Mouse (Mus musculus): ENCODE results near the gene Fam131a. TPM values are rescaled to one million over a fixed set of nuclear protein-coding genes. Genes with fewer than 3 reads are reported as not detected.

Fam131a gene
- polyA plus RNA-seq, 1 experiment from 2014 or later: 58.5 TPM

GRCm38 (mm10) chr16:20701316-20701715 is 8.3 kb downstream of the Fam131a start:
- 0 out of 2 replicates have a peak, but pooled peaks have one; percentile 14 for ATAC-seq (replicated peaks)
- H3K4me3 ChIP-seq: no peak overlapping the region
- no peaks in the 10 kb centered on the region for H3K27me3 ChIP-seq (replicated peaks)
- H3K27ac ChIP-seq: 0 out of 2 replicates have a peak overlapping the region, but pooled peaks have one; percentile 22
- H3K4me2 ChIP-seq: no peak overlapping the region
- no peaks in the 10 kb centered on the region for H3K9me3 ChIP-seq
- no peak overlapping the region for H3K9ac ChIP-seq
- H3K36me3 ChIP-seq (replicated peaks): peaks cover 10% of the 10 kb centered on the region
- H3K4me1 ChIP-seq: peaks cover 28% of the 10 kb centered on the region
- WGBS: 37% methylated on average over 7 of the region's 7 CpGs

- no peaks in the 10 kb centered on the region for H3K9me3 ChIP-seq
- peak overlapping the region; percentile 20; the same call in 1 of the 2 replicates for H3K9ac ChIP-seq
- peaks cover 22% of the 10 kb centered on the region for H3K4me1 ChIP-seq
- no peak; the same call in 1 of the 2 replicates for ATAC-seq (replicated peaks)
- peaks cover 10% of the 10 kb centered on the region for H3K36me3 ChIP-seq (replicated peaks)
- peak overlapping the region; percentile 22 for H3K27ac ChIP-seq
- WGBS: 11% methylated on average over 12 of the region's 12 CpGs
- H3K27me3 ChIP-seq (replicated peaks): no peaks in the 10 kb centered on the region
- no peak overlapping the region for H3K4me3 ChIP-seq
- no peak overlapping the region for H3K4me2 ChIP-seq
These were observed 8.9 kb downstream of the Fam131a start for GRCm38 (mm10) chr16:20701729-20702521.

DNA sequence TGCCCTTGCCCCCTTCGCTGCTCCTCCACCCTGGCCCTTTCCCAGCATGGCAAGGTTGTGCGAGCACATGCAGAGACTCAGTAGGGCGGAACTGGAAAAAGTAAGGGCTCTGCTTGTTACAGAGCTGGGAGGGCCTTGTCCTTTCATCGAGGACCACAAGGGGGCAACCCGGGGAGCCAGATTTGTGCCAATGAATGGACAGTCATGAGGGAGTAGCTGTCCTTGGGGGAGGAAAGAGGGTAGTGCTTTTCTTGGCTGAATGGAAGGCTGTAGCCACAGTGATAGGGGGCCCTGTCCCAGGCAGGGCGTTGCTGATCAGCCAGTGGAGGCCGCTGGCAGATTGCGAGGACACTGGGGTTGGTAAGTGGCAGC is 9.5 kb downstream of the Fam131a start:
- 4% methylated on average over 8 of the region's 8 CpGs for WGBS
- Histone ChIP-seq H3K4me3 (no peak overlapping the region), H3K9ac (peak overlapping the region; percentile 20; the same call in 1 of the 2 replicates), H3K27me3 (replicated peaks) (no peaks in the 10 kb centered on the region), H3K9me3 (no peaks in the 10 kb centered on the region), H3K36me3 (replicated peaks) (peaks cover 10% of the 10 kb centered on the region), H3K4me1 (peaks cover 19% of the 10 kb centered on the region), H3K4me2 (no peak overlapping the region), H3K27ac (peak overlapping the region; percentile 10; the same call in 1 of the 2 replicates)
- peak; percentile 50 for ATAC-seq (replicated peaks)

- ATAC-seq (replicated peaks): 0 out of 2 replicates have a peak, but pooled peaks have one; percentile 1
- Histone ChIP-seq H3K4me1 (peaks cover 19% of the 10 kb centered on the region), H3K4me3 (no peak overlapping the region), H3K9ac (no peak overlapping the region), H3K27me3 (replicated peaks) (no peaks in the 10 kb centered on the region), H3K36me3 (replicated peaks) (peaks cover 10% of the 10 kb centered on the region), H3K9me3 (no peaks in the 10 kb centered on the region), H3K4me2 (no peak overlapping the region), H3K27ac (no peak overlapping the region)
- 93% methylated on average over 10 of the region's 10 CpGs for WGBS
These were observed 10.0 kb downstream of the Fam131a start for GRCm38 (mm10) chr16:20703071-20703470.

DNA sequence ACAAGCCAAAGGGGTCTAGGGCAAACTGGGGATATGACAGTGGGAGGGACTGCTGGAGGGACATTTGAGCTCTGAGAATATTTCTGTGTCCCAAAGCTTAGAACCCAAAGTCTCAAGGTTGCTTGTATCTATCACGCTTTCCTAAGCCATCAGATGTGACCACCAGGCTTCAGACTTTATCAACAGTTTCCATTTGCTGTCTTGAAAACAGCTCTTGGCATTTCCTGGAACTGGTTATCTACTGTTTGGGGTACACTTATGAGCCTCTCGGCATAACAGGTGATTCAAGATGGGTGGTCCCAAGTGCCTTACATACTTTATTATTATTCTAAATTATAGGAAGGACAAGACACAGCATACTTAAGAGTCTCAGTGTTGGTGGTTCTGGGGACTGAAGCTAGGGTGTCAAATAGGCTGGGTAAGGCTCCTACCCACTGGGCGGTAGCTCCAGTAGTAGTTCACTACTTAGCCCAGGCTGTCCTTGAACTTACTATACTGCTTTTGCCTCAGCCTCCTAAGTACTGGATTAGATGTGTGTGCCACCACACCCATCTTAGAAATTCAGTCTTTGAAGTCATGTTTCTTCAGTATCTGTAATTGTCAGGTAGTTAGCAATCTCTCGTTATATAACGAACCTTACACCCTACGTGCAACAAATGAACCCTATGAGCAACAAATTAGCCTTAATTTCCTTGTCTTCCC is 10.8 kb downstream of the Fam131a start:
- Histone ChIP-seq H3K9ac (no peak overlapping the region), H3K36me3 (replicated peaks) (peaks cover 10% of the 10 kb centered on the region), H3K4me3 (no peak overlapping the region), H3K9me3 (no peaks in the 10 kb centered on the region), H3K27me3 (replicated peaks) (no peaks in the 10 kb centered on the region), H3K4me1 (peaks cover 19% of the 10 kb centered on the region), H3K27ac (no peak overlapping the region), H3K4me2 (no peak overlapping the region)
- 90% methylated on average over 6 of the region's 6 CpGs for WGBS
- no peak for ATAC-seq (replicated peaks)

DNA sequence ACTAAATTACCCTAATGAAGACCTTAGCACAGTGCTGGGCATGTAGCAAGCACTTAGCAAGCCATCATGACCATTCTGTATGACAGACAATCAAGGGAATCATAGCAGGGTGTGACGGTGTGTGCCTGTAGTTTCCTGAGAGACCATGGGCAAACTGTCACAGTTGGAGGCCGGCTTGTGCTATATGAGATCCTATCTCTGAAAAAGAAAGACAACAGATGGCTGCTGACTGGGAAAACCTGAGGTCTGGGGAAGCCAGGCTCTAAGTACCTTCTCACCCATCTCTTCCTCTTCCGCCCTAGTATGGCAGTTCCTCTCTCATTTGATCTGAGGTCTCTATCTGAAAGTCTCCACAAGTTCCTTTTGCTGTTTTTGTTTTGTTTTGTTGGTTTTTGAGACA is 12.7 kb downstream of the Fam131a start:
- no peak overlapping the region for H3K4me3 ChIP-seq
- 73% methylated on average over 3 of the region's 3 CpGs for WGBS
- no peaks in the 10 kb centered on the region for H3K9me3 ChIP-seq
- no peak overlapping the region for H3K27ac ChIP-seq
- peaks cover 17% of the 10 kb centered on the region for H3K4me1 ChIP-seq
- H3K9ac ChIP-seq: no peak overlapping the region
- no peak overlapping the region for H3K4me2 ChIP-seq
- H3K27me3 ChIP-seq (replicated peaks): no peaks in the 10 kb centered on the region
- ATAC-seq (replicated peaks): no peak
- H3K36me3 ChIP-seq (replicated peaks): peaks cover 3% of the 10 kb centered on the region; the same call in 1 of the 2 replicates

DNA sequence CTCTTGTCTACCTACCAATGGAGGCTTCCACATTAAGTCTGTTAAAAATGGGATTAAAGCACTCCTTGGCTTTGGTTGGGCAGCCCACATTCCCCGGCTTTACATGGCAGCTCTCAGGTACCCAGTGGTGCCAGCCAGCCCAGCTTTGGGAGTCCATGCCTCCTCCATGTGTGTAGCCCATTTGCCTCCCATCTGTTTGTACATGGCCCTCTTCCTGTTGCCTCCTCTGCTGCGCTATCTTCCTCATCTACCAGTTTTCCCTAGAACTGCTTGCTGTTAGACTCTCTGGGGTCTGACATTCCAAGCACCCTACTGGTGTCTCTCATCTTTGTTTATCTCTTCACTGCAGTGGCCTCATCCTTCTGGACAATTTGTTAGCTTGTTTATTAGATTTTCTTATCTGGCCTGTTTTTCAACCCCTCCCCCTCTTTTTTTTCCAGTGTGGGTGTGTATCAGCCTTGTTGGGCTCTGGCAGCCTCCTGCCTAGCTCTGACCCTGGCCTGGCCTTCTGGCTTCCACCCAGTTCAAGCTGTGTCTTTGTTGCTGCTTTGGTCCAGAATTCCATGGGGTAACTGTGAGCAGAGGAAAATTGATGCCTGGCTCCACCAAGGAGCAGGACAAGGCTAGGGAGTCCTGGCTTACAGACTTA is 13.5 kb downstream of the Fam131a start:
- Histone ChIP-seq H3K9me3 (no peaks in the 10 kb centered on the region), H3K9ac (no peak overlapping the region), H3K4me1 (peaks cover 15% of the 10 kb centered on the region), H3K4me3 (no peak overlapping the region), H3K27ac (no peak overlapping the region), H3K36me3 (replicated peaks) (peaks cover 2% of the 10 kb centered on the region; the same call in 1 of the 2 replicates), H3K4me2 (no peak overlapping the region), H3K27me3 (replicated peaks) (no peaks in the 10 kb centered on the region)
- WGBS: 97% methylated on average over 2 of the region's 2 CpGs
- no peak for ATAC-seq (replicated peaks)

DNA sequence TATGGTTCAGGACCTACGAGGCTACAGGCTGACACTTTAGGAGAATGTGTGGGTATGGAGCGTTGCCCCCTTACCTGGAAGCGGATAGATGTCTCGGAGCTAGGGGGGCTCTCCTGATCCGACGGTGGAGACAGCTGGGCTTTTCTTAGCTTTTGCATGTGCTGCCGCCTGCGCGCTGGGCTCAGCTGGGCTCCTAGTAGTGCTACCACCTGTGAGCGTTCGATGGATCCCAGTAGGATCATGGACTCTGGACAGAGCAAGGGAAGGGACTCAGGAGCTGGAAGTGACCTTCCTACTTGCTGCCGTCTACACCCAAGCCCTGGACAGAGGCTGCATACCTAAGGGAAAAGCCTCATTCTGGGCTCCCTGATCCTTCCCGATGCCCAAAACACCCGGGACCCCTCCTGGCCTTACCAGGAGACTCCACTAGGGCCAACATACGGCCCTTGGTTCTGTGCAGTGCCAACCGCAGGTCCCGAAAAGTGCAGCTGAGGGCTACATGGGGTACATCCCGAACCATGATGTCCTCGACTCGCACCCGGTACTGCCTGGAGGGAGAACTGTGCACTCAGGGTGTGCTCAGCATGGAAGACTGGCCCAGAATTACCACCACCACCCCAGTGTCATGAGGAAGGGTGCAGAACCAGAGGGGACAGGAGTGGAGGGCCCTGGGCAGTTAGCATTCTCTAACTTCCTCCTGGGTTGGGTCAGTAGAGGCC is 15.3 kb downstream of the Fam131a start:
- Histone ChIP-seq H3K4me3 (no peak overlapping the region), H3K27me3 (replicated peaks) (no peaks in the 10 kb centered on the region), H3K27ac (no peak overlapping the region), H3K4me2 (no peak overlapping the region), H3K9ac (no peak overlapping the region), H3K4me1 (0 out of 2 replicates have a peak, but pooled peaks cover 3% of the 10 kb centered on the region), H3K9me3 (no peaks in the 10 kb centered on the region), H3K36me3 (replicated peaks) (peaks cover 7% of the 10 kb centered on the region; the same call in 1 of the 2 replicates)
- ATAC-seq (replicated peaks): no peak; the same call in 1 of the 2 replicates
- WGBS: 94% methylated on average over 21 of the region's 21 CpGs

DNA sequence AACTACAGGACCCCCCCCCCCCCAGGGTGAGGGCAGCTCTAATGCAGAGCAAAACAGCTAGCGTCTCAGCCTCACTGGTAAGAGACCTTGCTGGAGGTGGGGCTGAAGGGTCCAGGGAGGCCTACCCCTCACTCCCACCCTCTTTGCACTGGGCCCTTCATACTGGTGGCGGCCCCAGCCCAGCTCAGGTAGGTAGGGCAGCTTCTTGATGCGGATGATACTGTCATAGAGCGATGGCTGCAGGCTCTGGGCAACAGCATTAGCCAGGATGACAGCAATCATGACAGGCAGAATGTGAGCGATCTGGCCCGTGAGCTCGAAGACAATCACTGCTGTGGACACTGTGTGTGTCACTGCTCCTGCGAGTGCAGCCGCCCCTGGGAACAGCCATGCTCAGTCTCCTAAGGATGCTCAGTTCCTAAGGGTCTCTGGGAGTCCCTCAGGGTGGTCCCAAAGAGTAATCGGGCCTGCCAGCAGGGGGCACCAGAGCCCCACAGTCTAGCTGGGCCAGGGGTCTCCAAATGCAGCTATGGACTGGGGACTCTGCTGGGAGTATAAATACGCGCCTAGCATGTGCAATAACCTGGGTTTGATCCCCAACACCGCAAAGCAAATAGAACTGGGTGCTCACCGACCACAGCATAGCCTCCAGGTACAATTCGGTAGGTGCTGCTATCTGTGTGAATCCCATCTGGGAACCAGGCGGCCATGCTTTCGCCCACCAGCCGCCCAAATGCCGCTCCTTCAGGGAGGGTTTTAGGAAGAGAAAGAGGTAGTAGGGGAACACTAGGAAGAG is 16.1 kb downstream of the Fam131a start:
- peak; percentile 57 for ATAC-seq (replicated peaks)
- 71% methylated on average over 19 of the region's 19 CpGs for WGBS
- H3K4me1 ChIP-seq: peaks cover 10% of the 10 kb centered on the region
- no peak overlapping the region for H3K27ac ChIP-seq
- H3K9ac ChIP-seq: no peak overlapping the region
- no peaks in the 10 kb centered on the region for H3K9me3 ChIP-seq
- H3K27me3 ChIP-seq (replicated peaks): no peaks in the 10 kb centered on the region
- no peak overlapping the region for H3K4me3 ChIP-seq
- H3K36me3 ChIP-seq (replicated peaks): peaks cover 7% of the 10 kb centered on the region; the same call in 1 of the 2 replicates
- H3K4me2 ChIP-seq: no peak overlapping the region

- no peak for ATAC-seq (replicated peaks)
- Histone ChIP-seq H3K36me3 (replicated peaks) (peaks cover 7% of the 10 kb centered on the region; the same call in 1 of the 2 replicates), H3K4me3 (no peak overlapping the region), H3K9me3 (no peaks in the 10 kb centered on the region), H3K27me3 (replicated peaks) (no peaks in the 10 kb centered on the region), H3K27ac (no peak overlapping the region), H3K4me1 (peaks cover 23% of the 10 kb centered on the region), H3K4me2 (no peak overlapping the region), H3K9ac (no peak overlapping the region)
- 93% methylated on average over 11 of the region's 11 CpGs for WGBS
These were observed 17.3 kb downstream of the Fam131a start for GRCm38 (mm10) chr16:20710370-20710769.

DNA sequence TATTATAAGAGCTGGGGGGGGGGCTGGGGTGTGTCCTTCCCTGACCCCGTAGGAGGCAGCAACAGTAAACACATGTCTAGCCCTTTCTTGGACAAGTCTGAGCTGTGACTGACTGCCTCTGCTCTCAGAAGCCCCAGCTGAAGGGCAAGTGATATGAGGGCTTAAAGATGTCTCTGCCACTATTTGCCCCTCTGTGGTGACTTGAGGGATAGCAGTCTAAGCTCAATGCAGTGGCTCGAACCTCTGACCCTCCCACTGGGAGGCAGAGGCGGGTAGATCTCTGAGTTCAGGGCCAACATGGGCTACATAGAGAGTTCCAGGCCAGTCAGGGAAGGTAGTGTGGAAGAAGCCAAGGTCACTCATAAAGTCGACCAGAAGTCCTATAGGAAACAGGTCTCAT is 17.8 kb downstream of the Fam131a start:
- Histone ChIP-seq H3K4me1 (peaks cover 25% of the 10 kb centered on the region), H3K4me2 (no peak overlapping the region), H3K27me3 (replicated peaks) (no peaks in the 10 kb centered on the region), H3K4me3 (no peak overlapping the region), H3K9me3 (no peaks in the 10 kb centered on the region), H3K36me3 (replicated peaks) (peaks cover 7% of the 10 kb centered on the region; the same call in 1 of the 2 replicates), H3K9ac (no peak overlapping the region), H3K27ac (no peak overlapping the region)
- ATAC-seq (replicated peaks): no peak
- WGBS: 77% methylated on average over 4 of the region's 4 CpGs

Measured in midbrain, embryonic 15.5 days (tissue).